Mouse (Mus musculus) heart, embryonic 10.5 days (tissue): ENCODE measurements around the gene Etnk2. TPM values are rescaled to one million over a fixed set of nuclear protein-coding genes. Genes with fewer than 3 reads are reported as not detected.
A peak's percentile ranks its signal among the peaks of the same experiment; 100 is the strongest.

Experiments used
- DNase-seq: peaks from one replicate; pipeline ENCODE4 v3.0.0-alpha.2; 2017; ENCODE audit warnings: low spot score
- H3K27ac ChIP-seq: fragments of 300-500 bp; sonication (generic); 2 replicates; pipeline ENCODE4 v1.5.1; 2016; ENCODE audit warnings: mild to moderate bottlenecking
- H3K27me3 ChIP-seq: fragments of 300-500 bp; sonication (generic); 2 replicates; pipeline ENCODE4 v1.6.1; 2016; ENCODE audit warnings: mild to moderate bottlenecking; ENCODE audit not compliant: poor library complexity, insufficient read depth, severe bottlenecking
- H3K36me3 ChIP-seq: fragments of 300-500 bp; sonication (generic); 2 replicates; pipeline ENCODE4 v1.6.1; 2016; ENCODE audit warnings: mild to moderate bottlenecking, moderate library complexity
- H3K4me1 ChIP-seq: fragments of 300-500 bp; sonication (generic); 2 replicates; pipeline ENCODE4 v1.6.1; 2016; ENCODE audit warnings: mild to moderate bottlenecking
- H3K4me3 ChIP-seq: fragments of 300-500 bp; sonication (generic); 2 replicates; pipeline ENCODE4 v1.5.1; 2016; ENCODE audit warnings: mild to moderate bottlenecking, moderate library complexity
- H3K9me3 ChIP-seq: fragments of 300-500 bp; sonication (generic); 2 replicates; pipeline ENCODE4 v1.6.1; 2016; ENCODE audit warnings: mild to moderate bottlenecking, moderate library complexity
- WGBS: fragments of 180-500 bp; shearing (Covaris S2); methylation state at CpG from one replicate; pipeline ENCODE4 v1.1.7; 2016; 5-methylcytosine and 5-hydroxymethylcytosine counted together
- polyA plus RNA-seq: library from polyadenylated mRNA; unstranded; fragments of >200 nt; fragmentation: Nextera tagmentation; extraction: Ambion mirVana; gene quantifications from 2 replicates; pipeline ENCODE4 v1.2.1, GENCODE M21; 2016

The Etnk2 gene
- polyA plus RNA-seq, 1 experiment from 2014 or later, result 2.1 TPM

DNA sequence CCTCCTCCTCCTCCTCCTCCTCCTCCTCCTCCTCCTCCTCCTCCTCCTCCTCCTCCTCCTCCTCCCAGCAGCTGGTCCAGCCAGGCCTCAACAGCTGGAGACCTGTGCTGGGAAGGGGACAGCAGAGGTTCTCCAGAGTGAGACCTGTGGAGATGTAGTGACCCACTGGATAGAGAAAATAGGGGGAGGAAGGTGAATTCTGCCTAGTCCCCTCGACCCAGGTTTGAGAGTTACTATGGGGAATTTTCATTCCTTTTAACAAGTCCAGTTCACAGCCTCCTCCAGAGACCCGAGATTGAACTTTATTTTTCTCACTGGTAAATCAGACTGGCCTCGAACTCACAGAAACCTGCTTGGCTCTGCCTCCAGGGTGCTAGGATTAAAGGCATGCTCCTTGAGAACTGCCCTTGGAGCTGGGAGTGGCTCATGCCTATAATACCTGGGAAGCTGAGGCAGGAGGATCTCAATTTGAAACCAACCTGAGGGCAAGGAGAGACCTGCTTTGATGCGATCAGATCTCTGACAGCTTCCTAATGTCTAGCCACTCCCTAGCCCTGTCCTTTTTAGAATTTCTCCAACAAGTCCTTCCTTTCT, 61.3 kb downstream of the Etnk2 start:
- Histone ChIP-seq H3K4me3 (peak overlapping the region; percentile 73), H3K36me3 (no peaks in the 10 kb centered on the region), H3K9me3 (0 out of 2 replicates have a peak, but pooled peaks cover 3% of the 10 kb centered on the region), H3K27ac (peak overlapping the region; percentile 90; the same call in 1 of the 2 replicates), H3K27me3 (peaks cover 13% of the 10 kb centered on the region; the same call in 1 of the 2 replicates), H3K4me1 (peaks cover 32% of the 10 kb centered on the region)
- peak; percentile 65 for DNase-seq
- WGBS, result 57% methylated on average over 4 of the region's 4 CpGs

Other genes with a start within 250 kb of the Etnk2 start
- gene Ppp1r15b, start 232.4 kb upstream of the Etnk2 start, polyA plus RNA-seq, result 44.9 and 46.1 TPM in 2 replicates
- gene Plekha6, start 199.4 kb upstream of the Etnk2 start, polyA plus RNA-seq, result 13.5 and 14.2 TPM in 2 replicates
- gene Golt1a, start 53.8 kb upstream of the Etnk2 start, polyA plus RNA-seq, result 1.7 TPM in 1 of 2 replicates, not detected in the other
- gene Kiss1, start 41.7 kb upstream of the Etnk2 start, polyA plus RNA-seq, result not detected in 2 replicates
- 0.11 and 0.34 TPM in 2 replicates for gene Ren1, start 13.1 kb upstream of the Etnk2 start, polyA plus RNA-seq
- 4.2 and 8.5 TPM in 2 replicates for gene Sox13, start 60.8 kb downstream of the Etnk2 start, polyA plus RNA-seq
- 530 and 623 TPM in 2 replicates for gene Snrpe, start 246.7 kb downstream of the Etnk2 start, polyA plus RNA-seq